Mouse (Mus musculus): ENCODE results near the gene Ptk7.

Gene Ptk7

GRCm38 (mm10) chr17:46628791-46629684, at the start of gene Ptk7:
Gene Ptk7, minus strand, starts transcription at chr17:46629504.
- Histone ChIP-seq H3K36me3 (ENCODE audit: insufficient read depth, low read length) (peaks cover 25% of the 10 kb centered on the region), H3K4me3 (replicated peaks; ENCODE audit: low read length) (peak within 1 kb of the TSS; percentile 97), H3K9me3 (ENCODE audit: low read length) (no peaks in the 10 kb centered on the region), H3K4me1 (replicated peaks; ENCODE audit: low read depth, low read length) (peaks cover 81% of the 10 kb centered on the region), H3K27me3 (ENCODE audit: insufficient read depth, low read length) (peaks cover 8% of the 10 kb centered on the region)
- no peak for TF ChIP-seq POU5F1 (IDR thresholded peaks at IDR 0.05; ENCODE audit: borderline replicate concordance, low read length)
- TF ChIP-seq NANOG (IDR thresholded peaks at IDR 0.05; ENCODE audit: borderline replicate concordance, low read length) = no peak
- TF ChIP-seq CTCF (conservative IDR thresholded peaks at IDR 0.05; ENCODE audit: low read length) = no peak

- no peaks in the 10 kb centered on the region for H3K27me3 ChIP-seq (ENCODE audit: insufficient read depth, low read length)
- H3K4me1 ChIP-seq (replicated peaks; ENCODE audit: low read depth, low read length) = peaks cover 84% of the 10 kb centered on the region
- H3K9me3 ChIP-seq (ENCODE audit: low read length) = no peaks in the 10 kb centered on the region
- H3K36me3 ChIP-seq (ENCODE audit: insufficient read depth, low read length) = peaks cover 61% of the 10 kb centered on the region
- peak overlapping the region; percentile 93 for H3K4me3 ChIP-seq (replicated peaks; ENCODE audit: low read length)
- TF ChIP-seq NANOG (IDR thresholded peaks at IDR 0.05; ENCODE audit: borderline replicate concordance, low read length) (no peak), CTCF (conservative IDR thresholded peaks at IDR 0.05; ENCODE audit: low read length) (no peak), POU5F1 (IDR thresholded peaks at IDR 0.05; ENCODE audit: borderline replicate concordance, low read length) (no peak)
Measured at GRCm38 (mm10) chr17:46678911-46679310, 49.6 kb upstream of the Ptk7 start.

- Histone ChIP-seq H3K9me3 (ENCODE audit: low read length) (no peaks in the 10 kb centered on the region), H3K36me3 (ENCODE audit: insufficient read depth, low read length) (peaks cover 56% of the 10 kb centered on the region), H3K4me1 (replicated peaks; ENCODE audit: low read depth, low read length) (peaks cover 80% of the 10 kb centered on the region), H3K27me3 (ENCODE audit: insufficient read depth, low read length) (no peaks in the 10 kb centered on the region), H3K4me3 (replicated peaks; ENCODE audit: low read length) (peak within 1 kb of the TSS; percentile 93)
- TF ChIP-seq CTCF (conservative IDR thresholded peaks at IDR 0.05; ENCODE audit: low read length) = no peak
- no peak for TF ChIP-seq POU5F1 (IDR thresholded peaks at IDR 0.05; ENCODE audit: borderline replicate concordance, low read length)
- TF ChIP-seq NANOG (IDR thresholded peaks at IDR 0.05; ENCODE audit: borderline replicate concordance, low read length) = no peak
Measured at GRCm38 (mm10) chr17:46678416-46678815, 49.1 kb upstream of the Ptk7 start, which contains the start of gene Mea1. Gene Mea1, plus strand, starts transcription at chr17:46678793.

GRCm38 (mm10) chr17:46674530-46675283, 45.4 kb upstream of the Ptk7 start:
- Histone ChIP-seq H3K27me3 (ENCODE audit: insufficient read depth, low read length) (no peaks in the 10 kb centered on the region), H3K4me3 (replicated peaks; ENCODE audit: low read length) (peak overlapping the region; percentile 85), H3K4me1 (replicated peaks; ENCODE audit: low read depth, low read length) (peaks cover 91% of the 10 kb centered on the region), H3K9me3 (ENCODE audit: low read length) (no peaks in the 10 kb centered on the region), H3K36me3 (ENCODE audit: insufficient read depth, low read length) (peaks cover 75% of the 10 kb centered on the region)
- TF ChIP-seq POU5F1 (IDR thresholded peaks at IDR 0.05; ENCODE audit: borderline replicate concordance, low read length) (no peak), CTCF (conservative IDR thresholded peaks at IDR 0.05; ENCODE audit: low read length) (no peak), NANOG (IDR thresholded peaks at IDR 0.05; ENCODE audit: borderline replicate concordance, low read length) (no peak)

GRCm38 (mm10) chr17:46673850-46674529, 44.7 kb upstream of the Ptk7 start, which contains the start of gene Rrp36:
Gene Rrp36, minus strand, starts transcription at chr17:46674352.
- H3K9me3 ChIP-seq (ENCODE audit: low read length) = no peaks in the 10 kb centered on the region
- H3K4me1 ChIP-seq (replicated peaks; ENCODE audit: low read depth, low read length) = peaks cover 87% of the 10 kb centered on the region
- peaks cover 78% of the 10 kb centered on the region for H3K36me3 ChIP-seq (ENCODE audit: insufficient read depth, low read length)
- peak within 1 kb of the TSS; percentile 85 for H3K4me3 ChIP-seq (replicated peaks; ENCODE audit: low read length)
- no peak for TF ChIP-seq CTCF (conservative IDR thresholded peaks at IDR 0.05; ENCODE audit: low read length)
- TF ChIP-seq NANOG (IDR thresholded peaks at IDR 0.05; ENCODE audit: borderline replicate concordance, low read length) = no peak
- TF ChIP-seq POU5F1 (IDR thresholded peaks at IDR 0.05; ENCODE audit: borderline replicate concordance, low read length) = no peak
- H3K27me3 ChIP-seq (ENCODE audit: insufficient read depth, low read length) = no peaks in the 10 kb centered on the region

GRCm38 (mm10) chr17:46669911-46670310, 40.6 kb upstream of the Ptk7 start:
- no peak overlapping the region for H3K4me3 ChIP-seq (replicated peaks; ENCODE audit: low read length)
- no peak for TF ChIP-seq NANOG (IDR thresholded peaks at IDR 0.05; ENCODE audit: borderline replicate concordance, low read length)
- no peak for TF ChIP-seq POU5F1 (IDR thresholded peaks at IDR 0.05; ENCODE audit: borderline replicate concordance, low read length)
- no peak for TF ChIP-seq CTCF (conservative IDR thresholded peaks at IDR 0.05; ENCODE audit: low read length)
- H3K27me3 ChIP-seq (ENCODE audit: insufficient read depth, low read length) = no peaks in the 10 kb centered on the region
- H3K36me3 ChIP-seq (ENCODE audit: insufficient read depth, low read length) = peaks cover 75% of the 10 kb centered on the region
- H3K9me3 ChIP-seq (ENCODE audit: low read length) = no peaks in the 10 kb centered on the region
- H3K4me1 ChIP-seq (replicated peaks; ENCODE audit: low read depth, low read length) = peaks cover 64% of the 10 kb centered on the region

GRCm38 (mm10) chr17:46667712-46668111, 38.4 kb upstream of the Ptk7 start:
- Histone ChIP-seq H3K27me3 (ENCODE audit: insufficient read depth, low read length) (no peaks in the 10 kb centered on the region), H3K36me3 (ENCODE audit: insufficient read depth, low read length) (peaks cover 91% of the 10 kb centered on the region), H3K4me1 (replicated peaks; ENCODE audit: low read depth, low read length) (peaks cover 65% of the 10 kb centered on the region), H3K9me3 (ENCODE audit: low read length) (no peaks in the 10 kb centered on the region), H3K4me3 (replicated peaks; ENCODE audit: low read length) (no peak overlapping the region)
- TF ChIP-seq CTCF (conservative IDR thresholded peaks at IDR 0.05; ENCODE audit: low read length) (no peak), NANOG (IDR thresholded peaks at IDR 0.05; ENCODE audit: borderline replicate concordance, low read length) (no peak), POU5F1 (IDR thresholded peaks at IDR 0.05; ENCODE audit: borderline replicate concordance, low read length) (no peak)

GRCm38 (mm10) chr17:46662730-46663129, 33.4 kb upstream of the Ptk7 start:
- Histone ChIP-seq H3K4me1 (replicated peaks; ENCODE audit: low read depth, low read length) (peaks cover 49% of the 10 kb centered on the region), H3K27me3 (ENCODE audit: insufficient read depth, low read length) (no peaks in the 10 kb centered on the region), H3K36me3 (ENCODE audit: insufficient read depth, low read length) (peaks cover 92% of the 10 kb centered on the region), H3K9me3 (ENCODE audit: low read length) (no peaks in the 10 kb centered on the region), H3K4me3 (replicated peaks; ENCODE audit: low read length) (no peak overlapping the region)
- TF ChIP-seq CTCF (conservative IDR thresholded peaks at IDR 0.05; ENCODE audit: low read length) (no peak), POU5F1 (IDR thresholded peaks at IDR 0.05; ENCODE audit: borderline replicate concordance, low read length) (no peak), NANOG (IDR thresholded peaks at IDR 0.05; ENCODE audit: borderline replicate concordance, low read length) (no peak)
